ENCODE assay signal across 9 mouse cellular contexts in genomic region chr10:61956718-61957117, GRCm38 (mm10). TPM values are rescaled to one million over a fixed set of nuclear protein-coding genes. Genes with fewer than 3 reads are reported as not detected.
DNase-seq lines count a peak whose midpoint lies in the region; ATAC-seq and TF ChIP-seq lines count a peak whose summit lies in the region.
"Had no signal": no experiment of that assay in that cellular context is flagged by ENCODE, and none has a peak within 500 bp of the region (broad histone marks: within the 10 kb centered on the region; RNA-seq: fewer than 3 reads in every experiment).

No protein-coding gene starts in this region.

- no peak for TF ChIP-seq EP300 in heart, postnatal 0 days (IDR thresholded peaks at IDR 0.05; ENCODE audit: low read depth)

- no peak for TF ChIP-seq POLR2A in cerebellum, adult 2 months (IDR thresholded peaks at IDR 0.05; ENCODE audit: borderline replicate concordance, insufficient read depth, low read length)

- H3K36me3 ChIP-seq in kidney, embryonic 16.5 days (ENCODE audit: insufficient read depth, low read length) = no peaks in the 10 kb centered on the region
- H3K36me3 ChIP-seq in heart, postnatal 0 days (replicated peaks; ENCODE audit: control insufficient read depth, insufficient read depth, low read length) = no peaks in the 10 kb centered on the region
- H3K36me3 ChIP-seq in liver, embryonic 11.5 days (ENCODE audit: control insufficient read depth, insufficient read depth, low read length) = no peaks in the 10 kb centered on the region

- no peaks in the 10 kb centered on the region for H3K4me1 ChIP-seq in kidney, embryonic 16.5 days (ENCODE audit: insufficient read depth, low read length)
- H3K4me1 ChIP-seq in cerebellum, adult 2 months (ENCODE audit: control insufficient read depth, insufficient read depth, low read length) = peaks cover 10% of the 10 kb centered on the region
- no peaks in the 10 kb centered on the region for H3K4me1 ChIP-seq in heart, postnatal 0 days (ENCODE audit: control insufficient read depth, insufficient read depth)
- no peaks in the 10 kb centered on the region for H3K4me1 ChIP-seq in liver, embryonic 11.5 days (replicated peaks; ENCODE audit: control insufficient read depth, insufficient read depth, low read length)

- H3K4me3 ChIP-seq in kidney, embryonic 16.5 days (ENCODE audit: low read length) = no peak overlapping the region
- no peak overlapping the region for H3K4me3 ChIP-seq in cerebellum, adult 2 months (replicated peaks; ENCODE audit: insufficient read depth, low read depth, low read length)
- no peak overlapping the region for H3K4me3 ChIP-seq in heart, postnatal 0 days (ENCODE audit: low read depth, low read length)
- H3K4me3 ChIP-seq in liver, embryonic 11.5 days (ENCODE audit: low read depth, low read length) = no peak overlapping the region

- H3K9ac ChIP-seq in kidney, embryonic 16.5 days (replicated peaks; ENCODE audit: low read length) = no peak overlapping the region
- no peak overlapping the region for H3K9ac ChIP-seq in heart, postnatal 0 days (replicated peaks; ENCODE audit: low read depth, low read length)
- H3K9ac ChIP-seq in liver, embryonic 11.5 days (ENCODE audit: low read depth, low read length) = no peak overlapping the region

- no peak for ATAC-seq in kidney, embryonic 16.5 days (ENCODE audit: low FRiP score, low TSS enrichment)
- peak; percentile 55 for ATAC-seq in heart, postnatal 0 days (ENCODE audit: insufficient read depth, low read depth)
- ATAC-seq in liver, embryonic 11.5 days (replicated peaks; ENCODE audit: low FRiP score) = no peak

- peak; percentile 58 for DNase-seq in kidney, adult 11 months
- DNase-seq in cerebellum, adult 2 months = peak; percentile 56 to 68
- DNase-seq in heart, postnatal 0 days (ENCODE audit: low spot score) = peak; percentile 39
- DNase-seq in lung, postnatal 4 days = peak; percentile 59 to 75
- no peak for DNase-seq in thymus, adult 18-20 months
- no peak for DNase-seq in liver, embryonic 11.5 days (ENCODE audit: low spot score)
- DNase-seq in gastrocnemius, adult 8-10 months (ENCODE audit: low spot score in 2 of 2) = no peak

- H3K27me3 ChIP-seq in kidney, embryonic 16.5 days (ENCODE audit: insufficient read depth, low read length) = no peaks in the 10 kb centered on the region
- H3K27me3 ChIP-seq in cerebellum, adult 2 months (ENCODE audit: control insufficient read depth, insufficient read depth, low read length) = no peaks in the 10 kb centered on the region
- no peaks in the 10 kb centered on the region for H3K27me3 ChIP-seq in heart, postnatal 0 days (ENCODE audit: control insufficient read depth, insufficient read depth, low read length)
- H3K27me3 ChIP-seq in liver, embryonic 11.5 days (replicated peaks; ENCODE audit: control insufficient read depth, insufficient read depth, low read length) = no peaks in the 10 kb centered on the region

- 71% methylated on average over 6 of the region's 6 CpGs for whole genome bisulfite sequencing in kidney, embryonic 16.5 days
- WGBS in cerebellum, adult 2 months = 17% methylated on average over 6 of the region's 6 CpGs
- 33% methylated on average over 6 of the region's 6 CpGs for WGBS in heart, postnatal 0 days
- WGBS in liver, embryonic 11.5 days = 73% methylated on average over 6 of the region's 6 CpGs

- no peak overlapping the region for H3K4me2 ChIP-seq in kidney, embryonic 16.5 days (replicated peaks; ENCODE audit: low read depth, low read length)
- no peak overlapping the region for H3K4me2 ChIP-seq in heart, postnatal 0 days (ENCODE audit: low read depth, low read length)
- H3K4me2 ChIP-seq in liver, embryonic 11.5 days = no peak overlapping the region

- no peak for TF ChIP-seq CTCF in cerebellum, adult 2 months (IDR thresholded peaks at IDR 0.05; ENCODE audit: borderline replicate concordance, insufficient read depth, low read depth, low read length)
- no peak for TF ChIP-seq CTCF in heart, postnatal 0 days (IDR thresholded peaks at IDR 0.05; ENCODE audit: low read depth)

- no peak overlapping the region for H3K27ac ChIP-seq in kidney, embryonic 16.5 days (ENCODE audit: low read length)
- H3K27ac ChIP-seq in cerebellum, adult 2 months (ENCODE audit: insufficient read depth, low read length) = no peak overlapping the region
- no peak overlapping the region for H3K27ac ChIP-seq in heart, postnatal 0 days (ENCODE audit: low read depth)
- no peak overlapping the region for H3K27ac ChIP-seq in liver, embryonic 11.5 days (ENCODE audit: low read depth, low read length)

- H3K9me3 ChIP-seq in kidney, embryonic 16.5 days (ENCODE audit: low read length) = no peaks in the 10 kb centered on the region
- no peaks in the 10 kb centered on the region for H3K9me3 ChIP-seq in heart, postnatal 0 days (replicated peaks; ENCODE audit: control insufficient read depth, low read length)
- no peaks in the 10 kb centered on the region for H3K9me3 ChIP-seq in liver, embryonic 11.5 days (ENCODE audit: control insufficient read depth, low read length)

RNA-seq across cellular contexts. Expression of gene Col13a1, which starts 22.2 kb away (rescaled TPM):
- polyA plus RNA-seq in kidney, embryonic 16.5 days (2015; fragmentation: Nextera tagmentation; extraction: Ambion mirVana) = 6.7 and 6.8 TPM in 2 replicates
- 1.8 and 2.7 TPM in 2 replicates for polyA plus RNA-seq in cerebellum, adult 2 months (2012; rRNA removed)
- 6.5 and 11.7 TPM in 2 replicates for total RNA-seq in heart, postnatal 0 days (2014; rRNA removed; ENCODE audit: low replicate concordance)
- 2.3 and 2.5 TPM in 2 replicates for polyA plus RNA-seq in heart, postnatal 0 days (2015; fragmentation: Nextera tagmentation; extraction: Ambion mirVana)
- polyA plus RNA-seq in liver, embryonic 11.5 days (2014; fragmentation: Nextera tagmentation; extraction: Ambion mirVana) = 4.0 and 4.6 TPM in 2 replicates
- 1 to 10 TPM in 1 of 4 experiments, under 1 TPM in 3; 0.59 to 1.1 (median 0.75) TPM for total RNA-seq in gastrocnemius, adult 8-10 months (2022)
- total RNA-seq: hematopoietic stem cell, adult 5-6 weeks had no signal

Comparison
In these comparisons a context has a peak if more than half of its experiments do, and no peak if none do; other contexts are left out.
1. DNase-seq: peak in kidney, adult 11 months (single experiment), cerebellum, adult 2 months (2 of 2), heart, postnatal 0 days (single experiment) and lung, postnatal 4 days (2 of 2); none in thymus, adult 18-20 months (0 of 2), liver, embryonic 11.5 days (single experiment) and gastrocnemius, adult 8-10 months (0 of 2).